Comparison of ENCODE assay signal across 8 mouse cellular contexts in genomic region chr13:6647067-6647991, GRCm38 (mm10). TPM values are rescaled to one million over a fixed set of nuclear protein-coding genes. Genes with fewer than 3 reads are reported as not detected.
DNase-seq lines count a peak whose midpoint lies in the region; ATAC-seq and TF ChIP-seq lines count a peak whose summit lies in the region.

No protein-coding gene starts in this region.

- H3K9me3 ChIP-seq in heart, embryonic 13.5 days: no peaks in the 10 kb centered on the region
- no peaks in the 10 kb centered on the region for H3K9me3 ChIP-seq in kidney, postnatal 0 days (replicated peaks; ENCODE audit: low read length)
- no peaks in the 10 kb centered on the region for H3K9me3 ChIP-seq in liver, embryonic 14.5 days (ENCODE audit: control insufficient read depth, low read length)
- no peaks in the 10 kb centered on the region for H3K9me3 ChIP-seq in stomach, embryonic 16.5 days (replicated peaks; ENCODE audit: control insufficient read depth, low read length)

- TF ChIP-seq CTCF in kidney, postnatal 0 days (IDR thresholded peaks at IDR 0.05; ENCODE audit: low read depth): no peak
- TF ChIP-seq CTCF in liver, embryonic 14.5 days (IDR thresholded peaks at IDR 0.05; ENCODE audit: low read depth): no peak

- under 1% methylated on average over 39 of the region's 39 CpGs for WGBS in heart, embryonic 13.5 days
- under 1% methylated on average over 39 of the region's 39 CpGs for WGBS in kidney, postnatal 0 days
- under 1% methylated on average over 39 of the region's 39 CpGs for WGBS in liver, embryonic 14.5 days (ENCODE audit: insufficient replicate concordance)
- under 1% methylated on average over 39 of the region's 39 CpGs for WGBS in stomach, embryonic 16.5 days

- H3K4me2 ChIP-seq in heart, embryonic 13.5 days: peak overlapping the region; percentile 99
- peak overlapping the region; percentile 100 for H3K4me2 ChIP-seq in kidney, postnatal 0 days (ENCODE audit: low read length)
- H3K4me2 ChIP-seq in liver, embryonic 14.5 days (ENCODE audit: low read depth): peak overlapping the region; percentile 85
- peak overlapping the region; percentile 96 for H3K4me2 ChIP-seq in stomach, embryonic 16.5 days (ENCODE audit: low read depth, low read length)

- peak; percentile 65; the same call in 1 of the 2 replicates for ATAC-seq in heart, embryonic 13.5 days (ENCODE audit: extremely low read depth, insufficient number of reproducible peaks, low FRiP score, low TSS enrichment)
- ATAC-seq in kidney, postnatal 0 days (replicated peaks; ENCODE audit: low FRiP score, low read depth): peak; percentile 67
- peak; percentile 51; the same call in 1 of the 2 replicates for ATAC-seq in liver, embryonic 14.5 days (ENCODE audit: insufficient read depth)
- ATAC-seq in stomach, embryonic 16.5 days (ENCODE audit: insufficient read depth, low FRiP score): peak; percentile 69

- H3K4me1 ChIP-seq in heart, embryonic 13.5 days: peaks cover 45% of the 10 kb centered on the region
- H3K4me1 ChIP-seq in kidney, postnatal 0 days (replicated peaks; ENCODE audit: insufficient read depth, low read length): 0 out of 2 replicates have a peak, but pooled peaks cover 9% of the 10 kb centered on the region
- peaks cover 5 to 11% of the 10 kb centered on the region in 2 experiments for H3K4me1 ChIP-seq in liver, embryonic 14.5 days (replicated peaks; ENCODE audit: control insufficient read depth in 2 of 2, insufficient read depth in 2 of 2, low read length in 1 of 2)
- peaks cover 5% of the 10 kb centered on the region for H3K4me1 ChIP-seq in stomach, embryonic 16.5 days (ENCODE audit: control insufficient read depth, insufficient read depth, low read length)

- peak overlapping the region; percentile 90 for H3K9ac ChIP-seq in heart, embryonic 13.5 days
- H3K9ac ChIP-seq in kidney, postnatal 0 days (ENCODE audit: low read depth, low read length): peak overlapping the region; percentile 73
- H3K9ac ChIP-seq in liver, embryonic 14.5 days (replicated peaks): peak overlapping the region; percentile 47
- peak overlapping the region; percentile 67 for H3K9ac ChIP-seq in stomach, embryonic 16.5 days (ENCODE audit: low read length)

- DNase-seq in CD4-positive helper T cell, adult 2 months (ENCODE audit: low read depth, low spot score): peak; percentile 93
- peak; percentile 73 to 91 for DNase-seq in adrenal gland, adult (ENCODE audit: inconsistent age in 2 of 2, low spot score in 1 of 2)
- DNase-seq in embryo, embryonic 10.5 days (ENCODE audit: low spot score): peak; percentile 56
- DNase-seq in kidney, postnatal 0 days (ENCODE audit: low spot score): no peak
- peak; percentile 20 to 42 (median 25) for DNase-seq in liver, embryonic 14.5 days (ENCODE audit: low read depth in 3 of 3, low spot score in 3 of 3)
- peak; percentile 90 for DNase-seq in naive thymus-derived CD4-positive, alpha-beta T cell, adult 2 months (ENCODE audit: low read depth)

- H3K4me3 ChIP-seq in heart, embryonic 13.5 days: peak overlapping the region; percentile 76
- peak overlapping the region; percentile 63 for H3K4me3 ChIP-seq in kidney, postnatal 0 days (replicated peaks; ENCODE audit: low read depth, low read length)
- peak overlapping the region; percentile 60 to 72 for H3K4me3 ChIP-seq in liver, embryonic 14.5 days (ENCODE audit: insufficient read depth in 1 of 2, low read depth in 2 of 2, low read length in 2 of 2)
- H3K4me3 ChIP-seq in stomach, embryonic 16.5 days (replicated peaks; ENCODE audit: low read length): peak overlapping the region; percentile 58

- H3K36me3 ChIP-seq in heart, embryonic 13.5 days: no peaks in the 10 kb centered on the region
- H3K36me3 ChIP-seq in kidney, postnatal 0 days (ENCODE audit: insufficient read depth, low read length): no peaks in the 10 kb centered on the region
- H3K36me3 ChIP-seq in liver, embryonic 14.5 days (replicated peaks; ENCODE audit: control insufficient read depth, insufficient read depth, low read depth): no peaks in the 10 kb centered on the region
- no peaks in the 10 kb centered on the region for H3K36me3 ChIP-seq in stomach, embryonic 16.5 days (ENCODE audit: control insufficient read depth, insufficient read depth, low read length)

- no peak for TF ChIP-seq EP300 in liver, embryonic 14.5 days (IDR thresholded peaks at IDR 0.05; ENCODE audit: low read depth)

- H3K27me3 ChIP-seq in heart, embryonic 13.5 days (replicated peaks): no peaks in the 10 kb centered on the region
- no peaks in the 10 kb centered on the region for H3K27me3 ChIP-seq in kidney, postnatal 0 days (ENCODE audit: insufficient read depth, low read length)
- no peaks in the 10 kb centered on the region for H3K27me3 ChIP-seq in liver, embryonic 14.5 days (ENCODE audit: control insufficient read depth, insufficient read depth, low read length)
- no peaks in the 10 kb centered on the region for H3K27me3 ChIP-seq in stomach, embryonic 16.5 days (ENCODE audit: control insufficient read depth, insufficient read depth, low read length)

- H3K27ac ChIP-seq in heart, embryonic 13.5 days (replicated peaks): peak overlapping the region; percentile 93
- H3K27ac ChIP-seq in kidney, postnatal 0 days: peak overlapping the region; percentile 51; the same call in 1 of the 2 replicates
- no peak overlapping the region for H3K27ac ChIP-seq in liver, embryonic 14.5 days
- H3K27ac ChIP-seq in stomach, embryonic 16.5 days (ENCODE audit: low read length): peak overlapping the region; percentile 56; the same call in 1 of the 2 replicates

RNA-seq across cellular contexts. Expression of gene Pfkp, which starts 1.2 kb away (rescaled TPM):
- polyA plus RNA-seq in heart, embryonic 13.5 days (2015; fragmentation: Nextera tagmentation; extraction: Ambion mirVana): 170 and 188 TPM in 2 replicates
- polyA plus RNA-seq in kidney, postnatal 0 days (2015; fragmentation: Nextera tagmentation; extraction: Ambion mirVana): 40.8 and 42.8 TPM in 2 replicates
- polyA plus RNA-seq in liver, embryonic 14.5 days (2012; rRNA removed): 1.5 and 2.1 TPM in 2 replicates
- 2.9 and 5.4 TPM in 2 replicates for polyA plus RNA-seq in liver, embryonic 14.5 days (2014; fragmentation: Nextera tagmentation; extraction: Ambion mirVana)
- 58.8 and 61.5 TPM in 2 replicates for polyA plus RNA-seq in stomach, embryonic 16.5 days (2015; fragmentation: Nextera tagmentation; extraction: Ambion mirVana)
